Mouse (Mus musculus): ENCODE results near the gene Otoa.

GRCm38 (mm10) chr7:121120143-121120818, 38.8 kb downstream of the Otoa start:
- no peak for TF ChIP-seq POLR2A (IDR thresholded peaks at IDR 0.05; ENCODE audit: control insufficient read depth, extremely low read depth, insufficient read depth, low read length, poor library complexity)
- peak; percentile 43; the same call in 1 of the 2 replicates for TF ChIP-seq CTCF (IDR thresholded peaks at IDR 0.05; ENCODE audit: borderline replicate concordance, control insufficient read depth, extremely low read depth, insufficient read depth, low read length, poor library complexity)
